Mouse (Mus musculus) liver, adult 2 months (tissue): ENCODE data around the gene Gm13101. TPM values are rescaled to one million over a fixed set of nuclear protein-coding genes. Genes with fewer than 3 reads are reported as not detected.

Experiments used
- polyA plus RNA-seq: library from polyadenylated mRNA; depleted of rRNA; stranded (reverse); fragments of >200 nt; gene quantifications from 2 replicates; pipeline ENCODE4 v1.2.3, GENCODE M21; 2012; rRNA removed
- total RNA-seq: library from RNA; depleted of rRNA; stranded (reverse); fragments of >200 nt; gene quantifications from 2 replicates; pipeline ENCODE4 v1.2.3, GENCODE M21; 2014; rRNA removed

Gm13101 gene
- total and polyA plus RNA-seq, 2 experiments, result not detected

Other genes starting within 250 kb of the Gm13101 start
- gene Gm13078, start 247.5 kb downstream of the Gm13101 start, total RNA-seq, result not detected in 2 replicates
- not detected in 2 replicates for gene Gm13078, start 247.5 kb downstream of the Gm13101 start, polyA plus RNA-seq
- not detected in 2 replicates for gene Gm13023, start 177.6 kb downstream of the Gm13101 start, total RNA-seq
- not detected in 2 replicates for gene Gm13023, start 177.6 kb downstream of the Gm13101 start, polyA plus RNA-seq
- gene Gm13084, start 150.9 kb downstream of the Gm13101 start, total RNA-seq, result not detected in 2 replicates
- not detected in 2 replicates for gene Gm13084, start 150.9 kb downstream of the Gm13101 start, polyA plus RNA-seq
- gene Gm13103, start 120.5 kb downstream of the Gm13101 start, total RNA-seq, result not detected in 2 replicates
- not detected in 2 replicates for gene Gm13103, start 120.5 kb downstream of the Gm13101 start, polyA plus RNA-seq
- not detected in 2 replicates for gene Pramef6, start 66.6 kb downstream of the Gm13101 start, total RNA-seq
- not detected in 2 replicates for gene Pramef6, start 66.6 kb downstream of the Gm13101 start, polyA plus RNA-seq
- not detected in 2 replicates for gene Pramef25, start 15.9 kb downstream of the Gm13101 start, total RNA-seq
- gene Pramef25, start 15.9 kb downstream of the Gm13101 start, polyA plus RNA-seq, result not detected in 2 replicates
- not detected in 2 replicates for gene Pramef17, start 27.4 kb upstream of the Gm13101 start, total RNA-seq
- not detected in 2 replicates for gene Pramef17, start 27.4 kb upstream of the Gm13101 start, polyA plus RNA-seq
- not detected in 2 replicates for gene Pramel4, start 92.2 kb upstream of the Gm13101 start, total RNA-seq
- not detected in 2 replicates for gene Pramel4, start 92.2 kb upstream of the Gm13101 start, polyA plus RNA-seq
- not detected in 2 replicates for gene Gm13102, start 139.5 kb upstream of the Gm13101 start, total RNA-seq
- not detected in 2 replicates for gene Gm13102, start 139.5 kb upstream of the Gm13101 start, polyA plus RNA-seq
- gene Oog3, start 195.7 kb upstream of the Gm13101 start, total RNA-seq, result not detected in 2 replicates
- gene Oog3, start 195.7 kb upstream of the Gm13101 start, polyA plus RNA-seq, result not detected in 2 replicates
- gene Oog2, start 223.8 kb upstream of the Gm13101 start, total RNA-seq, result not detected in 2 replicates
- gene Oog2, start 223.8 kb upstream of the Gm13101 start, polyA plus RNA-seq, result not detected in 2 replicates
- not detected in 2 replicates for gene C87977, start 246.4 kb upstream of the Gm13101 start, total RNA-seq
- gene C87977, start 246.4 kb upstream of the Gm13101 start, polyA plus RNA-seq, result not detected in 2 replicates